ENCODE assay signal across 9 mouse cellular contexts in the genomic region with DNA sequence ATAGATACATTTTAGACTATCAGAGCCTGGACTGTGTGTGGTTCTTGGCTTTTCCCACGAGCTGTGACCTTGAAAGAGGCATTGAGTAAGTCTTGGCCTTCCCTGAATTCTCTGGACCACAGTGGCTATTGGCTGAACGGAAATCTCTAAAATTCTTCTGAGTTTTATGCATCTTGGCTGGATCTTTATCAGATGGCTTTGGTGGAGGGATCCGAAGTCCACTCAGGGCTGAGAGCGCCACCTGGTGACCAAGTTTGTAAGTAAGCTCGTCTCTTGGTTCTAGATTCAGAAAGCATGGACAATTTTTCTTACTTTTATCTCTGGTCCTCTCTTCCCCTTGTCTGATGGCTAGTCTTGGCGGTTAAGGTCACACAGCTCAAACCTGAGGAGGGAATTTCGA.
DNase-seq lines count a peak whose midpoint lies in the region; TF ChIP-seq lines count a peak whose summit lies in the region.
"Had no signal": no experiment of that assay in that cellular context is flagged by ENCODE, and none has a peak within 500 bp of the region (broad histone marks: within the 10 kb centered on the region; RNA-seq: fewer than 3 reads in every experiment).

No protein-coding gene starts in this region.

- H3K9me3 ChIP-seq in E14TG2a.4 (ENCODE audit: low read length) = no peaks in the 10 kb centered on the region
- H3K9me3 ChIP-seq: stomach, embryonic 15.5 days had no signal

- H3K4me3 ChIP-seq in E14TG2a.4 (replicated peaks; ENCODE audit: low read length) = no peak overlapping the region
- H3K4me3 ChIP-seq: stomach, embryonic 15.5 days had no signal

- H3K4me1 ChIP-seq in E14TG2a.4 (replicated peaks; ENCODE audit: low read depth, low read length) = peaks cover 53% of the 10 kb centered on the region
- H3K4me1 ChIP-seq: stomach, embryonic 15.5 days had no signal

- peak; percentile 57 for TF ChIP-seq CTCF in E14TG2a.4 (conservative IDR thresholded peaks at IDR 0.05; ENCODE audit: low read length)

- DNase-seq in 3134 (ENCODE audit: extremely low read depth, insufficient read length, low spot score) = peak; percentile 31
- peak; percentile 64 for DNase-seq in c-Kit-positive CD71-positive TER-119-positive erythroid progenitor cells, embryonic 14.5 days (ENCODE audit: low spot score)
- DNase-seq in frontal cortex, postnatal 36 days (ENCODE audit: low spot score in 2 of 2) = peak; percentile 69 to 75
- peak; percentile 86 to 96 for DNase-seq in kidney, postnatal 36 days
- peak; percentile 91 for DNase-seq in lung, postnatal 10 days
- DNase-seq in right cerebral cortex, postnatal 36 days (ENCODE audit: low spot score in 2 of 2) = peak; percentile 39 to 54
- no peak for DNase-seq in yolk sac, embryonic 10.5 days (ENCODE audit: low spot score)

- H3K36me3 ChIP-seq in E14TG2a.4 (ENCODE audit: insufficient read depth, low read length) = no peaks in the 10 kb centered on the region
- H3K36me3 ChIP-seq: stomach, embryonic 15.5 days had no signal

- H3K27me3 ChIP-seq in E14TG2a.4 (ENCODE audit: insufficient read depth, low read length) = no peaks in the 10 kb centered on the region
- H3K27me3 ChIP-seq: stomach, embryonic 15.5 days had no signal
